Mouse (Mus musculus) kidney, embryonic 15.5 days (tissue): ENCODE data around the gene Fcho1. TPM values are rescaled to one million over a fixed set of nuclear protein-coding genes. Genes with fewer than 3 reads are reported as not detected.
"Not testable (repeated sequence)": the region's sequence is repeated elsewhere in the genome, so short reads cannot be mapped to it uniquely, and the experiment has no call there.

ENCODE experiments used
- ATAC-seq: fragments of 200-750 bp; cut with Nextera tagmentation; replicated peaks from 2 replicates; pipeline ENCODE4 v1.8.0; 2017; ENCODE audit warnings: moderate TSS enrichment; ENCODE audit not compliant: low FRiP score
- H3K27ac ChIP-seq: fragments of 300-500 bp; sonication (generic); 2 replicates; pipeline ENCODE4 v1.5.1; 2015; ENCODE audit warnings: mild to moderate bottlenecking, inconsistent platforms
- H3K27me3 ChIP-seq: fragments of 300-500 bp; sonication (generic); 2 replicates; pipeline ENCODE4 v1.6.1; 2015; ENCODE audit warnings: inconsistent platforms
- H3K36me3 ChIP-seq: fragments of 300-500 bp; sonication (generic); 2 replicates; pipeline ENCODE4 v1.6.1; 2015; ENCODE audit warnings: inconsistent platforms
- H3K4me1 ChIP-seq: fragments of 300-500 bp; sonication (generic); 2 replicates; pipeline ENCODE4 v1.6.1; 2015; ENCODE audit warnings: inconsistent platforms
- H3K4me2 ChIP-seq: fragments of 300-500 bp; sonication (generic); 2 replicates; pipeline ENCODE4 v1.6.1; 2015; ENCODE audit warnings: moderate library complexity, mild to moderate bottlenecking, inconsistent platforms
- H3K4me3 ChIP-seq: fragments of 300-500 bp; sonication (generic); replicated peaks from 2 replicates; pipeline ENCODE4 v1.5.1; 2015; ENCODE audit warnings: mild to moderate bottlenecking, inconsistent platforms
- H3K9ac ChIP-seq: fragments of 300-500 bp; sonication (generic); 2 replicates; pipeline ENCODE4 v1.6.1; 2015; ENCODE audit warnings: mild to moderate bottlenecking, inconsistent platforms
- H3K9me3 ChIP-seq: fragments of 300-500 bp; sonication (generic); replicated peaks from 2 replicates; pipeline ENCODE4 v1.6.1; 2016; ENCODE audit warnings: inconsistent platforms
- WGBS: fragments of 180-500 bp; shearing (Covaris S2); methylation state at CpG from one replicate; pipeline ENCODE4 v1.1.7; 2015; ENCODE audit warnings: mixed read lengths; 5-methylcytosine and 5-hydroxymethylcytosine counted together
- polyA plus RNA-seq: library from polyadenylated mRNA; unstranded; fragments of >200 nt; fragmentation: Nextera tagmentation; extraction: Ambion mirVana; gene quantifications from 2 replicates; pipeline ENCODE4 v1.2.1, GENCODE M21; 2015

The Fcho1 gene
- polyA plus RNA-seq, 1 experiment from 2014 or later, result 6.5 TPM

DNA sequence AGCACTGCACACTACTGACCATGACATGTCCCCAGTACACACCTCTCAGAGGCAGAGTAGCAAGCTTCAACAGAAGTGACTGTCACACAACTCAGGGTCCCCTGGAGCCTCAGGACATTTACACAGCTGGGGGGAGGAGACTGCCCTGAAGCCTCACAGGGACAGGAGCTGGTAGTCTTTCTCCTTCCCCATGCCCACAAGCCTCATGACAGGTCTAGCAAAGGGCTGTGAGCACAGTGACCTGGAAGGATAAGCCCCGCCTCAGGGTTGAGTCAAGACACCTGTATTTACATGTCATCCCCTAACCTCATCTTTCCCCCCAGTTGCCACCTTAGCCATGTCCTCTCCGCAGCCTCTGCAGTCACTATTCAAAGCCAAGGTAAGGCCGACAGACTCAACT, 15.7 kb upstream of the Fcho1 start:
- H3K4me1 ChIP-seq, result peaks cover 9% of the 10 kb centered on the region
- no peak overlapping the region for H3K9ac ChIP-seq
- no peaks in the 10 kb centered on the region for H3K36me3 ChIP-seq
- WGBS, result 36% methylated on average over 3 of the region's 3 CpGs
- no peak overlapping the region for H3K27ac ChIP-seq
- H3K4me3 ChIP-seq, result peak overlapping the region; percentile 28; the same call in 1 of the 2 replicates
- H3K4me2 ChIP-seq, result peak overlapping the region; percentile 59
- 0 out of 2 replicates have a peak, but pooled peaks cover 3% of the 10 kb centered on the region for H3K27me3 ChIP-seq
- H3K9me3 ChIP-seq, result no peaks in the 10 kb centered on the region
- 0 out of 2 replicates have a peak, but pooled peaks have one; percentile 4 for ATAC-seq

DNA sequence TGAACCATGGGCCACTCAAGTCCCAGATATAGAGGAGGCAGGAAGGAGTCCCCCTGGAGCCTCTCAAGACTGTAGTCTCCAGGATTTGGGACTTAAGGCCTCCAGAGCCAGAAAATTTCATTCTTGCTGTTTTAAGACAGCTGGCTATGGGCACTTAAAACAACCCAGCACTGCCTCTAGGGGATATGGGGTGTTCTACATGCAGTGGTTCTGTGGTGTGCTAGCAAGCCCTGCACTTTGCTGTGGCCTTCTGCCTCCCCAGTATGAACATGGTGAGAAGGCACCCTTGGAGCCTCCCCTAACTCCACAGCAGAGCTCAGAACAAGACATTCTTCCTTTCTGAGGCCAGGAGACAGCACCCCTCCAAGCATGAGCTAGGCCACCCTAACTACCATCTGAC, 12.8 kb upstream of the Fcho1 start:
- H3K4me2 ChIP-seq, H3K27me3 ChIP-seq, H3K9me3 ChIP-seq, H3K36me3 ChIP-seq, ATAC-seq, H3K9ac ChIP-seq, H3K27ac ChIP-seq, H3K4me1 ChIP-seq, H3K4me3 ChIP-seq: not testable (repeated sequence)

DNA sequence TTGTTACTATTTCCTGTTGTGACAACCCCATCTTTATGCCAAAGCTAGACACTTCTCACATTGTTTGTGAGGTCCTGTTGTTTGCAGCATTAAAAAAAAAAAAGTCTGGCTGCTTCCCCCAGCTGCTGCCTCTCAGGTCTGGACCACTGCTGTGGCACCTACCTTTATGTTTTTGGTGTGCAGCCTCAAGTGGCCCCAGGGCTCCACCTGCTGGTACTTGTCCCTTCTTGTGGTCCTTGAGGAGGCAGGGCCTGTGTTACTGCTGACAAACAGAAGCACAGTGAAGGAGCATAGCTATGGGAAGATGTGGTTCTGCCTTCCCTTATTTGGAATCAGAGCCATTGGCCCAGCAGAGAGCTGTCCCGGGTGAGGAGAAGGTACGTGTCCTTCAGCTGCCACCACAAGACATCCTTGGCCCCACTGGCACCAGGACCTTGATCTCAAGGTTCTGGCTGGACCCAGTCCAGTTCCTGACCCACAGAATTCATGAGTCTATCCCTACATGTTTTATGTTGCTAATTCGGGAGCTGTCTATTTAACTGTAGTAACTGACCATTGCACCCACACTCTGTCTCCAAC, 6.2 kb upstream of the Fcho1 start:
- H3K9me3 ChIP-seq, result no peaks in the 10 kb centered on the region
- H3K4me1 ChIP-seq, result peaks cover 8% of the 10 kb centered on the region
- H3K4me3 ChIP-seq, result no peak overlapping the region
- ATAC-seq, result no peak
- no peak overlapping the region for H3K4me2 ChIP-seq
- H3K9ac ChIP-seq, result no peak overlapping the region
- no peak overlapping the region for H3K27ac ChIP-seq
- WGBS, result 45% methylated on average over 3 of the region's 3 CpGs
- peaks cover 29% of the 10 kb centered on the region for H3K27me3 ChIP-seq
- H3K36me3 ChIP-seq, result no peaks in the 10 kb centered on the region

DNA sequence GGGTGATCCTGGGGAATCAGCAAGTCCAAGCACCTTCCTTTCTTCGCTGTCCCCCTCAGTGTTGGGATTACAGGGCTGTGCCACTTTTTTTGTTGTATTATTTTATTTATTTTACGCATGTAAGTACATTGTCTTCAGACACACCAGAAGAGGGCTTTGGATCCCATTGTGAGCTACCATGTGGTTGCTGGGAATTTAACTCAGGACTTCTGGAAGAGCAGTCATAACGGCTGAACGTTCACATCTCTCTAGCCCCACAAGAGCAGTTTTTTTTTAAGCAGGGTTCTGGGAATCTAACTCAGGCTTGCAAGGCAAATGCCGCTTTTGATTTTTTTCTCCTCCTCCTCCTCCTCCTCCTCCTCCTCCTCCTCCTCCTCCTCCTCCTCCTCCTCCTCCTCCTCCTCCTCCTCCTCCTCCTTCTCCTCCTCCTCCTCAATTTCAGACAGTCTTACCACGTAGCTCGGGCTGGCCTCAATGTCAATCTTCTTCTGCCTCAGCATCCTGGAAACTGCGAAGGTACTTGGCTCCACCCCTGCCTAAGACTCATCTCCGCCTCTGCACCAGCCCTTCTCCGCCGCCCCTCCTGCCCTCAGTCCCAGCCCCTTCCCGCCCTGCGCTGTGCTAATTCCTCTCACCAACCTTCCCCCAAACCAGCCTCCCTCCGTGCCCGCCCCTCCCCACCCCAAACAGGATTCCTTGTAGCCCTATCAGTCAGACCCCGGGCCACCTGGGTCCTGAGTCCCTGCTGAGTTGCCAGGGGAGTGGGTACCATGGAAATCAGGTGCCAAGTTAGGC, 3.5 kb upstream of the Fcho1 start:
- Histone ChIP-seq H3K4me2 (peak overlapping the region; percentile 73), H3K27ac (no peak overlapping the region), H3K4me1 (peaks cover 18% of the 10 kb centered on the region), H3K4me3 (peak overlapping the region; percentile 39), H3K36me3 (no peaks in the 10 kb centered on the region), H3K9ac (0 out of 2 replicates have a peak overlapping the region, but pooled peaks have one; percentile 21), H3K9me3 (no peaks in the 10 kb centered on the region), H3K27me3 (peaks cover 48% of the 10 kb centered on the region)
- 5% methylated on average over 14 of the region's 16 CpGs for WGBS
- ATAC-seq, result no peak

DNA sequence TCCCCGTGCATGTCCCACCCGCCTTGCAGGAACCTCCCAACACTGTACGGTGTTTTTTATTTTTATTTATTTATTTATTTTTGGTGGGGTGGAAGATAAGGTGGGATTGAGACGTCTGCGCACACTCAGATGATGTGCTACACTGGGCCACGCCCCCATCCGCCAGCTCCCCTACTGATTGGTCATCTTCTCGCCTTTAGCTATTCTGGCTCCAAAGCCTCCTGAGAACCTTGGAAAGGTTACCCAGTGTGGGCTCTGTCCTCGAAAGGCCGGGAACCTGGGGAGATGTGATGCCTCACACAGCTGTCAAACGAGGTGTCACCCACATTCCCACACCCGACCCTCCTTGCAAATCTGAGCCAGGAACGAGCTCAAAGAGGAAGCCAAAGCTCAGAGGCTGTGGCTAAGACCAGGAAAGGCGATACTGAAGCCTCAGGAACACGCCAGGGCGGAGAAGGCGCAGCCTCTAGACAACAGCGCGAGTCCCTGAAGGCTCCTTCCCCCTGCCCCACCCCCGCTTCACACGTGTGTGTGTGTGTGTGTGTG, 2.8 kb upstream of the Fcho1 start:
- WGBS, result 5% methylated on average over 21 of the region's 21 CpGs
- peak overlapping the region; percentile 73 for H3K4me2 ChIP-seq

DNA sequence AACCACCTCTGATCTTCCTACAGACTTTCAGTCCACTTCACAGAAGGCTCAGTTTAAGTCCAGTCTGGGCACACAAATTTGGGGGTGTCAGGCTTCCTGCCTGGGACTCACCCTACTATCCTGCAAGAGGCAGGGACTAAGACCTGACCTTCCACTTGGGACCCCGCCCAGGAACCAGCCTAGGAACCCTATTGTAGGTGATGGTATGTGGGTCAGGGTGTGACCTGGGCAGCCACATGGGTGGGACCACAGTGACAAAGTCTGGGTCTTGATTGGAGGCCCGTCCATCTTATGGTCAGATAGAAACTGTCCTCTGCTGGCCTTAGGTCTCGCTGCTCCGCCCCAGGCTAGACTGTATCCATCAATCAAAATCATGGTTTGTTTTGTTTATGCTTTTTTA, 1.1 kb downstream of the Fcho1 start:
- H3K27me3 ChIP-seq, result peaks cover 35% of the 10 kb centered on the region; the same call in 1 of the 2 replicates
- WGBS, result 47% methylated on average over 4 of the region's 4 CpGs
- peaks cover 29% of the 10 kb centered on the region for H3K4me1 ChIP-seq
- no peak overlapping the region for H3K27ac ChIP-seq
- H3K36me3 ChIP-seq, result no peaks in the 10 kb centered on the region
- ATAC-seq, result no peak
- H3K4me2 ChIP-seq, result no peak overlapping the region
- H3K9me3 ChIP-seq, result no peaks in the 10 kb centered on the region
- H3K4me3 ChIP-seq, result no peak overlapping the region
- no peak overlapping the region for H3K9ac ChIP-seq

More for the DNA sequence above, 2.8 kb upstream of the Fcho1 start:
- Histone ChIP-seq H3K9ac (0 out of 2 replicates have a peak overlapping the region, but pooled peaks have one; percentile 21), H3K27me3 (peaks cover 51% of the 10 kb centered on the region), H3K9me3 (no peaks in the 10 kb centered on the region), H3K36me3 (no peaks in the 10 kb centered on the region), H3K27ac (0 out of 2 replicates have a peak overlapping the region, but pooled peaks have one; percentile 9), H3K4me3 (peak overlapping the region; percentile 39), H3K4me1 (peaks cover 18% of the 10 kb centered on the region)
- 0 out of 2 replicates have a peak, but pooled peaks have one; percentile 30 for ATAC-seq

DNA sequence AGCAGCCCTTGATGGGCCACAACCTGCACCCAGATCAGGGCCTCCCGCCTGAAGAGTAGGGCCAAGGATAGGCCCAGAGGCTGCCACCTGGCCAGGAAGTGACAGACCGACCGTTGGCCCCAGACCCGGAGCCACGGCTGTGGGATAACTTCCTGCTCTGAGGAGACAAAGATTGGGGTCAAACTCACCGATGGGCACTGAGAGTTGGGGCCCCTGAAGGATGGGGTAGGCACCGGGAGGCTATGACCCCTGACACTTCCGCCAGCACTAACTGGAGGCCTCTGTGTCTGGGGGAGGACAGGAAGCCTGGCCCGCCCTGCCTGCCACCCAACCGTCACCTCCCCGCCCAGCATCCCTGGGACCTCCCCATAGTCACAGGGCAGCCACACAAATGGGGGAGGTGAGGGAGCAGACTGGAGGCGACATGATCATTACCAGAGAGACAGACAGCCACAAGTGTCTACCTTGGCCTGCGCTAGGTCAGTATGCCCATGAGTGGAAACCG, 2.4 kb downstream of the Fcho1 start:
- Histone ChIP-seq H3K27ac (no peak overlapping the region), H3K9me3 (no peaks in the 10 kb centered on the region), H3K9ac (no peak overlapping the region), H3K4me1 (peaks cover 23% of the 10 kb centered on the region), H3K27me3 (peaks cover 31% of the 10 kb centered on the region; the same call in 1 of the 2 replicates), H3K36me3 (no peaks in the 10 kb centered on the region), H3K4me3 (no peak overlapping the region), H3K4me2 (no peak overlapping the region)
- no peak for ATAC-seq
- WGBS, result 46% methylated on average over 14 of the region's 14 CpGs

DNA sequence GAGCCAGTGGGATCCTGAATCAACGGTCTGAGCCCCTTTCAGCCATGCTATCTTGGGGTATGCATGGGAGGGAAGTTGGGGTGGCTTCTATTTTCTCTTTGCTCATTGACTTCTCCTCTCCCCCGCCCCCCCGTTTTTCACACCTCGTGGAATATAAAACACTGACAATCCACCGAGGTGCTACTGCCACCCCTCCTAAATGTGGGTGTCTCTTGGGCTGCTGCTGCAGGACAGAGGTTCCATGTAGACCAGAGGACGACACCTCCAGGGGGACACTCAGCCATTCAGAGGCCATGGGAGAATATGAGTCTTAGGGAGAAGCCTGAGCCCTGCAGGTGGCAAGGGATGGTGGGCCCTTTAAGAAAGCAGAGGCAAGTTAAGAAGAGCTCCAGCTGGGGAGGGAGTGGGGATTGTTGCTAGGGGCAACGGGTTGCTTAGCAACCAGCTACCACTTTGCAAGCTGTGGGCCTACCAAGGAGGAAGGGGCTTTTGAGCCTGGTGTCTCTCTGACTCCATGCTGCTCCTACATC, 5.5 kb downstream of the Fcho1 start:
- Histone ChIP-seq H3K4me2 (no peak overlapping the region), H3K27ac (no peak overlapping the region), H3K36me3 (no peaks in the 10 kb centered on the region), H3K4me1 (peaks cover 13% of the 10 kb centered on the region), H3K9me3 (no peaks in the 10 kb centered on the region), H3K4me3 (no peak overlapping the region), H3K27me3 (peaks cover 13% of the 10 kb centered on the region; the same call in 1 of the 2 replicates), H3K9ac (no peak overlapping the region)
- 31% methylated on average over 7 of the region's 7 CpGs for WGBS
- peak; percentile 35 for ATAC-seq

DNA sequence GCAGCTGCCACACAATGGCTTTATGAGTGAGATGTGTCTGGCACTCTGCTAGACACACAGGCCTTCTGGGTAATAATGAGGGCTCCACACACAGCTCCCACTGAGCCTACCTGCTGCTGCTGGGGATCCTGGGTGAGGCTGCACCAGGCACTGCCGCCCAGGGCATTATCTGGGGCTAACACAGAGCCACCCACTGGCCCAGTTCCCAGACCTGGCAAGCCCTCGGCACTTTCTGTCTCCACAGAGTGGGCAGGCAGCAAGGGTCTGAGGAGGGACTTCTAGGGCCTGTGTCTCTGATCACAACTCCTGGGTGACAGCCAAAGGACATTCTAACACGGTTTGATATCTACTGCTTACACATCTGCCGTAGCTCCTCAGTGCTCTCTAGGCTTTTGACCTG, 6.3 kb downstream of the Fcho1 start:
- 68% methylated on average over 4 of the region's 4 CpGs for WGBS
- Histone ChIP-seq H3K4me1 (peaks cover 11% of the 10 kb centered on the region), H3K4me3 (no peak overlapping the region), H3K9ac (no peak overlapping the region), H3K36me3 (no peaks in the 10 kb centered on the region), H3K4me2 (no peak overlapping the region), H3K27me3 (peaks cover 5% of the 10 kb centered on the region; the same call in 1 of the 2 replicates), H3K9me3 (no peaks in the 10 kb centered on the region), H3K27ac (no peak overlapping the region)
- ATAC-seq, result no peak

DNA sequence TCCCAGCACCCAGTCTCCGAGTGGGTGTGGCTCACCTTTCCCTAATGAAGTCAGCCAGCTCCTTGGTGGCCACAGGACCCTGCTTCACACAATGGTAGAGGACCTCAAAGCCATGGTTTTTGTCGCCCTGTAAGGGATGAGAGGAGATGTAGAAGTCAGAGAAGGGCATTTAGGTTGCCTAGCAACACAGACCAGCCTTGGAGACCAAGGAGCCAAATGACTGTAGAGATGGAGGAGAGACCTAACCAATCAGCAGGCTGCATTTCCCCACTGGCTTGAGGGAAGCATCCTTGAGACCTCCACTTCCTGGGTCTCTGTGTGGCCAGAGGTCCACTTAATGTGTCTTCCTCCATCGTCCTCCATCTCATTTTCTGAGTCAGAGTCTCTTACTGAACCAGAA, 7.3 kb downstream of the Fcho1 start:
- no peaks in the 10 kb centered on the region for H3K9me3 ChIP-seq
- 41% methylated on average over 3 of the region's 3 CpGs for WGBS
- no peak overlapping the region for H3K4me2 ChIP-seq
- peaks cover 10% of the 10 kb centered on the region for H3K4me1 ChIP-seq
- H3K36me3 ChIP-seq, result no peaks in the 10 kb centered on the region
- H3K9ac ChIP-seq, result no peak overlapping the region
- no peaks in the 10 kb centered on the region for H3K27me3 ChIP-seq
- ATAC-seq, result no peak
- H3K4me3 ChIP-seq, result no peak overlapping the region
- no peak overlapping the region for H3K27ac ChIP-seq

DNA sequence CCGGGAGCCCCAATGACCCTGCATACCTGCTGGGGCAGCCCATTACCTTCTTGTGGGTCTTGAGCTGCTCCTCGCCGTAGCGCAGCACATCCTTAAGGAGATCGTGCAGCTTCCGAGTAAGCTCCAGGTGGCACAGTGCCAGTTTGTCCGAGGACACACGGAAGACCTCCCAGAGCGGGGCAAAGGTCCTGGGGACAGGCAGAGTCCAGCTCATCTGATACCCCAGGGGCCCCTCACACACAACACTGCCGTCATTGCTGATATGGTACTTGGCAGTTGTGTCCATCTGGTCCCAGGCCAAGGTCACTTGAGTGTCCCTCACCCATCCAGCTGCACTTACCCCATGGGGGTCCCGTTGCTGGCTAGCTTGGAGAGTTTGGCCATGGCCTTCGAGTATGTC, 8.4 kb downstream of the Fcho1 start:
- no peaks in the 10 kb centered on the region for H3K36me3 ChIP-seq
- no peaks in the 10 kb centered on the region for H3K27me3 ChIP-seq
- 77% methylated on average over 12 of the region's 12 CpGs for WGBS
- no peak overlapping the region for H3K4me3 ChIP-seq
- no peak overlapping the region for H3K4me2 ChIP-seq
- no peak for ATAC-seq
- no peaks in the 10 kb centered on the region for H3K9me3 ChIP-seq
- H3K27ac ChIP-seq, result no peak overlapping the region
- H3K4me1 ChIP-seq, result peaks cover 6% of the 10 kb centered on the region; the same call in 1 of the 2 replicates
- H3K9ac ChIP-seq, result no peak overlapping the region

DNA sequence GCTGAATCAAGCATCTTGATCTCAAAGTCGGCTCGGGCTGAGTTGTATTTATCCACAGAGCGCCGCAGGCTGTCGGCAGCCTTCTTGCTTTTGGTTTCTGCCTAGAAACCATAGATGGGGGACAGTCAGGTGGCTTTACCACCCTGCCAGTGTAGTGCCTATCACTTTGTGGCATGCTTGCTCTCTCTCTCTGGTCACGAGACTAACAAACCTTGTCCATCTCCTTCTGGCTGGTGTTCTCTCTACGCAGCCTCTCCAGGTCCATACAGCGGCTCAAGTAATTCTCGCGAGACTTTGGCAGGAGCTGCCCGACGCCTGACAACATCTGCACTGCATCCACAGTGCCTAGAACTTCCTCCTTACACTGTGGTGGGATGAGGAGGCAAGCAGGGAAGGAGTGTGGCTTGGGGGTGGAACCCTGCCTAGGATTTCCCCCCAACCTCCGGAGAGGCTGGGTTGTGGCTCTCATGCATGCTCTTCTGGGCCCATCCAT, 8.9 kb downstream of the Fcho1 start:
- no peaks in the 10 kb centered on the region for H3K36me3 ChIP-seq
- no peak for ATAC-seq

More for the DNA sequence above, 8.9 kb downstream of the Fcho1 start:
- Histone ChIP-seq H3K4me3 (no peak overlapping the region), H3K27ac (no peak overlapping the region), H3K9me3 (no peaks in the 10 kb centered on the region), H3K4me2 (no peak overlapping the region), H3K27me3 (no peaks in the 10 kb centered on the region), H3K9ac (no peak overlapping the region), H3K4me1 (peaks cover 6% of the 10 kb centered on the region; the same call in 1 of the 2 replicates)
- WGBS, result 84% methylated on average over 13 of the region's 13 CpGs
